Mouse (Mus musculus): ENCODE results near the gene Klhl25. TPM values are rescaled to one million over a fixed set of nuclear protein-coding genes. Genes with fewer than 3 reads are reported as not detected.

Gene Klhl25
- total and polyA plus RNA-seq, 3 experiments = 11.0 to 14.2 (median 12.9) TPM

DNA sequence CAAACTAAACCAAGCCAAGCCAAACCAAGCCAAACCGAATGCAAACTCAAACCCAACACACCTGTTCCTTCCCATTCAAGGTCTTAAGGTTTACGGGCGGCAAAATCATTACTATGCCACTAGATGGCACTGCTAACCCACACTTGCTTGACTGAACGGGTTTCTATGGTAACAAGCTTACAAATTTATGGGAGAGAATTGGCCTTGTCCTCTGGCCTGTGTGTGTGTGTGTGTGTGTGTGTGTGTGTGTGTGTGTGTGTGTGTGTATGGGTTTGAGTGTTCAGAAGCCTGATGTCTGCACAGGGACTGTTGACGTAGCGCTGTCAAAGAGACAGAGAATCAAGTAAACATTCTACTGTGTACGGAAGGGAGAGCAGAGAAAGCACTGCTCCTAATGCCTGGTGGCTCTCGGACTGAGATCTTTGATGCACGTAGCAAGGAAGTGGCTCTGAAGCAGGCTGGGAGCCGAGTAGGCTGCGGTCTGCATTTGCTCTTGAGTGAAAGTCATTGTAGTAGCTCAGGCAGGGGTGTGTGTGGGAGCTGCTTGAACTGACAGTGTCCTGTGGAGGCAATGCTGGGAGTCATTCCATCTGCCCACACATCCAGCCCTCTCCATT lies 62.0 kb downstream of the Klhl25 start:
- Histone ChIP-seq H3K4me1 (ENCODE audit: control insufficient read depth in 1 of 2, insufficient read depth in 2 of 2) (peaks cover 3 to 5% of the 10 kb centered on the region in 2 experiments), H3K4me2 (ENCODE audit: insufficient read depth, low read depth, poor library complexity, severe bottlenecking) (no peak overlapping the region; the same call in 1 of the 2 replicates), H3K9ac (ENCODE audit: insufficient read depth, low read depth) (no peak overlapping the region), H3K4me3 (replicated peaks in 1 of 3; ENCODE audit: low read depth in 2 of 3, low read length in 2 of 3, poor library complexity in 1 of 3) (no peak overlapping the region), H3K36me3 (replicated peaks in 1 of 2; ENCODE audit: control insufficient read depth in 1 of 2, insufficient read depth in 1 of 2, low read length in 1 of 2) (no peaks in the 10 kb centered on the region), H3K79me2 (replicated peaks; ENCODE audit: control insufficient read depth, extremely low read depth, insufficient read depth, poor library complexity, severe bottlenecking) (no peaks in the 10 kb centered on the region), H3K27ac (ENCODE audit: insufficient read depth, low read depth) (no peak overlapping the region), H3K9me3 (replicated peaks; ENCODE audit: low read length) (no peaks in the 10 kb centered on the region), H3K27me3 (replicated peaks) (peaks cover 33% of the 10 kb centered on the region)
- TF ChIP-seq JUND (conservative IDR thresholded peaks at IDR 0.05; ENCODE audit: low read depth, low read length) (no peak), CHD2 (IDR thresholded peaks at IDR 0.05; ENCODE audit: low read length) (no peak), NRF1 (IDR thresholded peaks at IDR 0.05; ENCODE audit: low read depth, low read length) (no peak), KAT2A (IDR thresholded peaks at IDR 0.05; ENCODE audit: insufficient replicate concordance, low read length) (no peak), MXI1 (IDR thresholded peaks at IDR 0.05; ENCODE audit: low read depth, low read length) (peak; percentile 57), POLR2A (IDR thresholded peaks at IDR 0.05; ENCODE audit: low read depth, low read length) (no peak), RAD21 (IDR thresholded peaks at IDR 0.05; ENCODE audit: low read depth, low read length) (peak; percentile 89), BHLHE40 (IDR thresholded peaks at IDR 0.05; ENCODE audit: low read depth, low read length) (no peak), ELF1 (IDR thresholded peaks at IDR 0.05; ENCODE audit: low read depth, low read length) (0 out of 2 replicates have a peak, but pooled peaks have one; percentile 20), NELFE (IDR thresholded peaks at IDR 0.05; ENCODE audit: low read depth, low read length) (no peak; the same call in 1 of the 2 replicates), IRF4 (IDR thresholded peaks at IDR 0.05; ENCODE audit: low read depth, low read length) (0 out of 2 replicates have a peak, but pooled peaks have one; percentile 16), MAZ (IDR thresholded peaks at IDR 0.05; ENCODE audit: low read depth, low read length) (no peak), MAFK (IDR thresholded peaks at IDR 0.05; ENCODE audit: insufficient replicate concordance, low read length) (no peak), SIN3A (IDR thresholded peaks at IDR 0.05; ENCODE audit: low read length) (no peak), TBP (conservative IDR thresholded peaks at IDR 0.05; ENCODE audit: low read depth, low read length) (no peak), CTCF (conservative IDR thresholded peaks at IDR 0.05 in 1 of 2, IDR thresholded peaks at IDR 0.05 in 1 of 2; ENCODE audit: low read depth in 2 of 2, low read length in 2 of 2) (peak; percentile 62 to 90), GABPA (IDR thresholded peaks at IDR 0.05; ENCODE audit: insufficient replicate concordance, low read depth, low read length) (no peak), E2F4 (IDR thresholded peaks at IDR 0.05; ENCODE audit: insufficient replicate concordance, low read depth, low read length) (no peak), MEF2A (IDR thresholded peaks at IDR 0.05; ENCODE audit: borderline replicate concordance, low read depth, low read length) (no peak), USF2 (conservative IDR thresholded peaks at IDR 0.05; ENCODE audit: low read depth, low read length) (no peak), ETS1 (conservative IDR thresholded peaks at IDR 0.05; ENCODE audit: low read depth, low read length) (no peak), CHD1 (IDR thresholded peaks at IDR 0.05; ENCODE audit: low read depth, low read length) (no peak), EP300 (IDR thresholded peaks at IDR 0.05; ENCODE audit: low read length) (no peak), ZNF384 (IDR thresholded peaks at IDR 0.05; ENCODE audit: low read depth, low read length) (no peak), MYC (IDR thresholded peaks at IDR 0.05; ENCODE audit: low read depth, low read length) (no peak), ZC3H11A (IDR thresholded peaks at IDR 0.05; ENCODE audit: low read depth, low read length) (no peak), TCF12 (IDR thresholded peaks at IDR 0.05; ENCODE audit: low read depth, low read length) (no peak), MAX (IDR thresholded peaks at IDR 0.05; ENCODE audit: low read length) (0 out of 2 replicates have a peak, but pooled peaks have one; percentile 18), HCFC1 (IDR thresholded peaks at IDR 0.05; ENCODE audit: low read depth, low read length) (no peak), ZKSCAN1 (IDR thresholded peaks at IDR 0.05; ENCODE audit: borderline replicate concordance, low read depth, low read length) (no peak), UBTF (IDR thresholded peaks at IDR 0.05; ENCODE audit: low read depth, low read length) (no peak), SMC3 (IDR thresholded peaks at IDR 0.05; ENCODE audit: low read depth, low read length) (peak; percentile 67), USF1 (IDR thresholded peaks at IDR 0.05; ENCODE audit: low read depth, low read length) (no peak), RCOR1 (conservative IDR thresholded peaks at IDR 0.05; ENCODE audit: low read depth, low read length) (no peak), PAX5 (IDR thresholded peaks at IDR 0.05; ENCODE audit: low read length) (no peak), ZMIZ1 (IDR thresholded peaks at IDR 0.05; ENCODE audit: low read depth, low read length) (no peak), POLR2AphosphoS2 (IDR thresholded peaks at IDR 0.05; ENCODE audit: low read depth, low read length) (no peak), JUN (IDR thresholded peaks at IDR 0.05; ENCODE audit: insufficient read depth, low read depth, low read length) (no peak)
- in situ Hi-C loops (cut with MboI; ENCODE audit: low pct_ligation_motif_present, low pct_unique_long_range_greater_than_20kb, low sequenced_read_pairs) (loop anchor here (25.0 kb wide), 1 partner anchor 1027 kb away; no protein-coding TSS in a partner anchor), dilution Hi-C loops (cut with MboI; ENCODE audit: extremely low pct_ligation_motif_present, extremely low pct_unique_long_range_greater_than_20kb, low sequenced_read_pairs) (no loop called here)
- peak; percentile 72 for DNase-seq (ENCODE audit: extremely low read depth)

All from CH12.LX (cell line).